Mouse (Mus musculus) limb, embryonic 13.5 days (tissue): Measurements from ENCODE around the gene Abcf3. TPM values are rescaled to one million over a fixed set of nuclear protein-coding genes. Genes with fewer than 3 reads are reported as not detected.

Experiments
- ATAC-seq: fragments of 200-750 bp; cut with Nextera tagmentation; 2 replicates; pipeline ENCODE4 v1.8.0; 2017; ENCODE audit warnings: low read depth, moderate number of reproducible peaks, moderate TSS enrichment; ENCODE audit not compliant: low FRiP score
- H3K27ac ChIP-seq: fragments of 300-500 bp; sonication (generic); 2 replicates; pipeline ENCODE4 v1.5.1; 2015; ENCODE audit warnings: inconsistent platforms, mild to moderate bottlenecking, moderate library complexity
- H3K27me3 ChIP-seq: fragments of 300-500 bp; sonication (generic); 2 replicates; pipeline ENCODE4 v1.6.1; 2015; ENCODE audit warnings: mild to moderate bottlenecking, inconsistent platforms
- H3K36me3 ChIP-seq: fragments of 300-500 bp; sonication (generic); 2 replicates; pipeline ENCODE4 v1.6.1; 2015; ENCODE audit warnings: inconsistent platforms, mild to moderate bottlenecking, moderate library complexity
- H3K4me1 ChIP-seq: fragments of 300-500 bp; sonication (generic); 2 replicates; pipeline ENCODE4 v1.6.1; 2015; ENCODE audit warnings: inconsistent platforms
- H3K4me2 ChIP-seq: fragments of 300-500 bp; sonication (generic); replicated peaks from 2 replicates; pipeline ENCODE4 v1.6.1; 2015; ENCODE audit warnings: inconsistent platforms, mild to moderate bottlenecking, moderate library complexity
- H3K4me3 ChIP-seq: fragments of 300-500 bp; sonication (generic); 2 replicates; pipeline ENCODE4 v1.5.1; 2015; ENCODE audit warnings: moderate library complexity, mild to moderate bottlenecking, inconsistent platforms
- H3K9ac ChIP-seq: fragments of 300-500 bp; sonication (generic); 2 replicates; pipeline ENCODE4 v1.6.1; 2015; ENCODE audit warnings: mild to moderate bottlenecking, inconsistent platforms
- H3K9me3 ChIP-seq: fragments of 300-500 bp; sonication (generic); 2 replicates; pipeline ENCODE4 v1.6.1; 2016; ENCODE audit warnings: inconsistent platforms
- WGBS: fragments of 180-500 bp; shearing (Covaris S2); methylation state at CpG from one replicate; pipeline ENCODE4 v1.1.7; 2015; 5-methylcytosine and 5-hydroxymethylcytosine counted together
- microRNA counts: library from miRNA; unstranded; fragments of <30 nt; microRNA quantifications from one replicate; lab custom pipeline; 2016
- microRNA-seq: library from miRNA; unstranded; fragments of <30 nt; microRNA quantifications from one replicate; pipeline ENCODE4, GENCODE M21; 2016
- polyA plus RNA-seq: library from polyadenylated mRNA; unstranded; fragments of >200 nt; fragmentation: Nextera tagmentation; extraction: Ambion mirVana; gene quantifications from 2 replicates; pipeline ENCODE4 v1.2.1, GENCODE M21; 2015

The Abcf3 gene
- polyA plus RNA-seq, 1 experiment from 2014 or later, result 78.1 TPM

DNA sequence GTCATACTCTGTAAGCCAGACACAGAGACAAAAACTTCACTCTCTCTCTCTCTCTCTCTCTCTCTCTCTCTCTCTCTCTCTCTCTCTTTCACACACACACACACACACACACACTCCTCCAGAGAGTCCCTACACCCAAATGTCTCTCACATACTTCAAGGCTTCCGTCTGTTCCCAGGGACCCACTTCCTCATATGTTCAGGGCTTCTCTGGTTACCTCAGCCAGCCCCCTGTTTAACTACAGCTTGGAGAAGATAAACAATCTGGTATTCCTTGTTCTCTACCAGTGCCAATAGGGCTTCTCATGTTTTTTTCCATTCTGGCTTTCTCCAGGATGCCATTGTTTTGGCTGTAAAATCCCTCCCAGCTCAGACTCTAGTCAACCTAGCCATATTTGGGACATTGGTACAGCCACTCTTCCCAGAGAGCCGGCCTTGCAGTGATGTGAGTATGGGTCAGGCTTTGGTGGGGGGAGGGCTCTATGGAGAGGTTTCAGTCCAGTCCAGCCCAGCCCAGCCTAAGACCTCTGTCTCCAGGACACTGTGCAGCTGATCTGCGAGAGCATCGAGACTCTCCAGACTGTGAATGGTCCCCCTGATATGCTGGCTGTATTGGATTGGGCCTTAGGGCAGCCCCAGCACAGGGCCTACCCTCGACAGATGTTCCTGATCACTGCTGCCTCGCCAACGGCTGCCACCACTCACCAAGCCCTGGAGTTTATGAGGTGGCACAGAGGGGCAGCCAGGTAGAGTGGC is 48.5 kb downstream of the Abcf3 start:
- H3K4me1 ChIP-seq, result no peaks in the 10 kb centered on the region
- no peak for ATAC-seq
- no peaks in the 10 kb centered on the region for H3K9me3 ChIP-seq
- H3K27me3 ChIP-seq, result peaks cover 37% of the 10 kb centered on the region
- no peak overlapping the region for H3K9ac ChIP-seq
- 41% methylated on average over 7 of the region's 7 CpGs for WGBS
- no peak overlapping the region for H3K4me2 ChIP-seq
- no peak overlapping the region for H3K4me3 ChIP-seq
- H3K27ac ChIP-seq, result no peak overlapping the region
- H3K36me3 ChIP-seq, result no peaks in the 10 kb centered on the region

GRCm38 (mm10) chr16:20600511-20600910 is 52.1 kb downstream of the Abcf3 start:
- ATAC-seq, result no peak
- 0 out of 2 replicates have a peak, but pooled peaks cover under 1% of the 10 kb centered on the region for H3K27me3 ChIP-seq
- H3K9me3 ChIP-seq, result no peaks in the 10 kb centered on the region
- no peak overlapping the region for H3K4me3 ChIP-seq
- H3K4me2 ChIP-seq, result no peak overlapping the region
- peaks cover 19% of the 10 kb centered on the region for H3K36me3 ChIP-seq
- no peak overlapping the region for H3K9ac ChIP-seq
- H3K27ac ChIP-seq, result no peak overlapping the region
- WGBS, result 71% methylated on average over 5 of the region's 5 CpGs
- no peaks in the 10 kb centered on the region; the same call in 1 of the 2 replicates for H3K4me1 ChIP-seq

- 63% methylated on average over 9 of the region's 9 CpGs for WGBS
- H3K4me2 ChIP-seq, result no peak overlapping the region
- H3K9ac ChIP-seq, result no peak overlapping the region
- H3K27ac ChIP-seq, result no peak overlapping the region
- H3K9me3 ChIP-seq, result no peaks in the 10 kb centered on the region
- H3K4me3 ChIP-seq, result no peak overlapping the region
- no peaks in the 10 kb centered on the region for H3K27me3 ChIP-seq
- peaks cover 49% of the 10 kb centered on the region for H3K36me3 ChIP-seq
- peaks cover 4% of the 10 kb centered on the region for H3K4me1 ChIP-seq
- no peak; the same call in 1 of the 2 replicates for ATAC-seq
These were observed 56.3 kb downstream of the Abcf3 start for GRCm38 (mm10) chr16:20604705-20605104.

DNA sequence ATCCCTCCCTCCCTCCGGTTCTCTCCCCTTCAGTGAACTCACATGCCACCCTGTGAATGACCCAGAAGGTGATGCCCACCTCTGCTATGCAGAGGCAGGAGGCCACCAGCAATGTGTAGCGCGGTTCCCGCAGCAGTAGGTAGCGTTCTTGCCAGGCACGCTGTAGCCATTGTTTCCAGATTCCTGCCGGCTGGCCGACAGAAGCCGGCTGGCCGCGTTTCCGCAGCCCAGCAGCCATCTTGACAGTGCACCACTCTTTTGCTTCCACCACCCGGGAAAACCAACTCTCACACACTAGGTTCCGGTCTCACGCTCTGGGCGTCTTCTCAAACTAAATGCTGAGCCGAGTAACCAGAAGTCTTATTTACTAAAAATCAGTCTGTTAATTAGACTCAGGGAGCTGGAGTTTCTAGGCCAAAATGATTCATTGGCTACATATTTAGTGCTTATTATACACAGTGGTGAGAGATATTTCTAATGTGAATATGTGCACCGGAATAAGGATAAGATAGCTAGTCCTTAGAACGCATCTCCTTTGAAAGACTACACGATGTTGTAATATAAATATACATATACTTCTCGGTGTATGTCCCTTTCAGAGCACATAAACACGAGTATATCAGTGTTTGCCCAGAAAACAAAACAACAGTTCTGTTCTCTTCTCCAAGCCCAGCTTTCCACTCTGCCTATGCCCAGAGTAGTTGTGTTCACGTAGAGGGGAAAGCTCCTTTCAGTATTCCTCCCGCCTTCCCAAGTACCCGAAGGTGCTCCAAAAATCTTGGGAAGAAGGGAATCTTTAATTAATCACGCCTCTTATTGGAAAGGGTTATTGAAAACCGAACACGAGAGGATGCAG is 62.4 kb downstream of the Abcf3 start:
- H3K4me3 ChIP-seq, result peak overlapping the region; percentile 76
- peak overlapping the region; percentile 97 for H3K4me2 ChIP-seq
- no peaks in the 10 kb centered on the region for H3K27me3 ChIP-seq
- WGBS, result under 1% methylated on average over 28 of the region's 28 CpGs
- H3K27ac ChIP-seq, result peak overlapping the region; percentile 80
- no peaks in the 10 kb centered on the region for H3K9me3 ChIP-seq
- peaks cover 14% of the 10 kb centered on the region for H3K4me1 ChIP-seq
- ATAC-seq, result peak; percentile 41; the same call in 1 of the 2 replicates
- peak overlapping the region; percentile 83 for H3K9ac ChIP-seq
- peaks cover 28% of the 10 kb centered on the region for H3K36me3 ChIP-seq

MicroRNAs encoded within 50 kb of the gene (microRNA counts, 519-probe panel; counts per million panel counts)
- microRNA mmu-miR-1224 (lab: Ali Mortazavi, UCI), result 3,250 counts per million, percentile 55 among the panel's probes with 10 or more counts

Small RNA genes within 50 kb of the gene (microRNA-seq; reads per million reads assigned to microRNA genes)
- gene Mir1224, result 0.52 reads per million

Other genes starting within 250 kb of the Abcf3 start
- gene Parl, start 246.2 kb upstream of the Abcf3 start, polyA plus RNA-seq, result 85.5 and 99.8 TPM in 2 replicates
- not detected in 2 replicates for gene Cyp2ab1, start 223.2 kb upstream of the Abcf3 start, polyA plus RNA-seq
- gene Abcc5, start 122.2 kb upstream of the Abcf3 start, polyA plus RNA-seq, result 86.9 and 100 TPM in 2 replicates
- gene Eif2b5, start 49.8 kb upstream of the Abcf3 start, polyA plus RNA-seq, result 109 and 113 TPM in 2 replicates
- 28.0 and 28.7 TPM in 2 replicates for gene Dvl3, start 31.6 kb upstream of the Abcf3 start, polyA plus RNA-seq
- 629 and 657 TPM in 2 replicates for gene Ap2m1, start 13.1 kb upstream of the Abcf3 start, polyA plus RNA-seq
- gene Vwa5b2, start 40.9 kb downstream of the Abcf3 start, polyA plus RNA-seq, result 0.73 and 1.5 TPM in 2 replicates
- gene Eef1akmt4, start 63.0 kb downstream of the Abcf3 start, polyA plus RNA-seq, result 37.2 and 37.7 TPM in 2 replicates
- not detected in 2 replicates for gene Gm49333, start 63.0 kb downstream of the Abcf3 start, polyA plus RNA-seq
- 39.5 and 41.1 TPM in 2 replicates for gene Alg3, start 63.2 kb downstream of the Abcf3 start, polyA plus RNA-seq
- gene Camk2n2, start 72.7 kb downstream of the Abcf3 start, polyA plus RNA-seq, result 0.92 and 1.2 TPM in 2 replicates
- gene Ece2, start 81.3 kb downstream of the Abcf3 start, polyA plus RNA-seq, result 6.9 and 7.5 TPM in 2 replicates
- gene Psmd2, start 103.1 kb downstream of the Abcf3 start, polyA plus RNA-seq, result 342 and 355 TPM in 2 replicates
- 175 and 183 TPM in 2 replicates for gene Eif4g1, start 119.7 kb downstream of the Abcf3 start, polyA plus RNA-seq
- gene Fam131a, start 144.7 kb downstream of the Abcf3 start, polyA plus RNA-seq, result 8.5 and 10.4 TPM in 2 replicates
- 117 and 118 TPM in 2 replicates for gene Polr2h, start 169.1 kb downstream of the Abcf3 start, polyA plus RNA-seq
- 23.3 and 23.5 TPM in 2 replicates for gene Clcn2, start 169.2 kb downstream of the Abcf3 start, polyA plus RNA-seq
- gene Chrd, start 184.6 kb downstream of the Abcf3 start, polyA plus RNA-seq, result 9.1 and 9.3 TPM in 2 replicates
- gene Thpo, start 185.9 kb downstream of the Abcf3 start, polyA plus RNA-seq, result 0.66 and 0.74 TPM in 2 replicates